Mouse (Mus musculus) frontal cortex, postnatal 25 days (tissue): ENCODE data around the gene Atg13.

ENCODE experiments used
- DNase-seq, 2 experiments: peaks; one replicate each; pipeline ENCODE4 v3.0.0; 2022; ENCODE audit warnings: low spot score in 2 of 2

The Atg13 gene

GRCm38 (mm10) chr2:91695436-91696224, 14.7 kb downstream of the Atg13 start:
- no peak for DNase-seq

GRCm38 (mm10) chr2:91689452-91689851, 20.9 kb downstream of the Atg13 start:
- DNase-seq, result no peak

GRCm38 (mm10) chr2:91683919-91684318, 26.5 kb downstream of the Atg13 start:
- no peak for DNase-seq

GRCm38 (mm10) chr2:91682850-91683249, 27.5 kb downstream of the Atg13 start:
- peak in 1 of 2 experiments; percentile 55 for DNase-seq

GRCm38 (mm10) chr2:91676961-91677360, 33.4 kb downstream of the Atg13 start:
- no peak for DNase-seq

GRCm38 (mm10) chr2:91676420-91676819, 34.0 kb downstream of the Atg13 start:
- DNase-seq, result no peak

- DNase-seq, result no peak
Observed at GRCm38 (mm10) chr2:91674895-91675294, 35.5 kb downstream of the Atg13 start.

- DNase-seq, result no peak
Observed at GRCm38 (mm10) chr2:91673587-91673986, 36.8 kb downstream of the Atg13 start.

GRCm38 (mm10) chr2:91670038-91670437, 40.3 kb downstream of the Atg13 start:
- no peak for DNase-seq

GRCm38 (mm10) chr2:91669326-91669725, 41.0 kb downstream of the Atg13 start:
- DNase-seq, result no peak

- DNase-seq, result no peak
Observed at GRCm38 (mm10) chr2:91667747-91668146, 42.6 kb downstream of the Atg13 start.

- DNase-seq, result no peak
Observed at GRCm38 (mm10) chr2:91666386-91666910, 43.9 kb downstream of the Atg13 start.

- DNase-seq, result no peak
Observed at GRCm38 (mm10) chr2:91664780-91665179, 45.6 kb downstream of the Atg13 start.

GRCm38 (mm10) chr2:91660981-91661380, 49.4 kb downstream of the Atg13 start:
- DNase-seq, result no peak

GRCm38 (mm10) chr2:91659657-91660056, 50.7 kb downstream of the Atg13 start:
- DNase-seq, result no peak

GRCm38 (mm10) chr2:91656774-91657173, 53.6 kb downstream of the Atg13 start:
- DNase-seq, result no peak

- no peak for DNase-seq
Observed at GRCm38 (mm10) chr2:91655827-91656226, 54.5 kb downstream of the Atg13 start.

GRCm38 (mm10) chr2:91655388-91655787, 55.0 kb downstream of the Atg13 start:
- no peak for DNase-seq

GRCm38 (mm10) chr2:91652863-91653262, 57.5 kb downstream of the Atg13 start:
- DNase-seq, result no peak

GRCm38 (mm10) chr2:91651458-91652258, 58.7 kb downstream of the Atg13 start:
- no peak for DNase-seq

GRCm38 (mm10) chr2:91650360-91650995, 59.9 kb downstream of the Atg13 start:
- DNase-seq, result no peak
